Mouse (Mus musculus) lung, embryonic 14.5 days (tissue): ENCODE results near the gene Myof. TPM values are rescaled to one million over a fixed set of nuclear protein-coding genes. Genes with fewer than 3 reads are reported as not detected.

Experiments used
- ATAC-seq: fragments of 200-750 bp; cut with Nextera tagmentation; 2 replicates; pipeline ENCODE4 v1.8.0; 2017; ENCODE audit warnings: mild to moderate bottlenecking, moderate TSS enrichment, moderate library complexity; ENCODE audit not compliant: insufficient read depth
- DNase-seq: peaks from one replicate; pipeline ENCODE4 v3.0.0-alpha.2; 2015
- H3K27ac ChIP-seq: fragments of 300-500 bp; sonication (generic); 2 replicates; pipeline ENCODE4 v1.5.1; 2014; ENCODE audit warnings: low read depth, mild to moderate bottlenecking, moderate library complexity
- H3K27me3 ChIP-seq: fragments of 300-500 bp; sonication (generic); 2 replicates; pipeline ENCODE4 v1.6.1; 2014; ENCODE audit warnings: low read length, control low read depth; ENCODE audit not compliant: insufficient read depth
- H3K36me3 ChIP-seq: fragments of 300-500 bp; sonication (generic); 2 replicates; pipeline ENCODE4 v1.6.1; 2014; ENCODE audit warnings: control low read depth; ENCODE audit not compliant: insufficient read depth
- H3K4me1 ChIP-seq: fragments of 300-500 bp; sonication (generic); 2 replicates; pipeline ENCODE4 v1.6.1; 2014; ENCODE audit warnings: antibody characterized with exemption, control low read depth; ENCODE audit not compliant: insufficient read depth
- H3K4me2 ChIP-seq: fragments of 300-500 bp; sonication (generic); 2 replicates; pipeline ENCODE4 v1.6.1; 2014; ENCODE audit warnings: mild to moderate bottlenecking
- H3K4me3 ChIP-seq: fragments of 300-500 bp; sonication (generic); 2 replicates; pipeline ENCODE4 v1.5.1; 2014; ENCODE audit warnings: low read depth, low read length
- H3K9ac ChIP-seq: fragments of 300-500 bp; sonication (generic); 2 replicates; pipeline ENCODE4 v1.6.1; 2014
- H3K9me3 ChIP-seq: fragments of 300-500 bp; sonication (generic); 2 replicates; pipeline ENCODE4 v1.6.1; 2016; ENCODE audit warnings: low read depth, low read length, control low read depth
- CTCF ChIP-seq: IDR thresholded peaks from 2 replicates; pipeline ENCODE4 v1.5.1; 2016; ENCODE audit warnings: antibody characterized with exemption, low read depth
- WGBS: fragments of 180-500 bp; shearing (Covaris S2); extraction: QIAGEN DNeasy Blood & Tissue Kit; methylation state at CpG from one replicate; pipeline ENCODE4 v1.1.7; 2014; 5-methylcytosine and 5-hydroxymethylcytosine counted together
- polyA plus RNA-seq: library from polyadenylated mRNA; unstranded; fragments of >200 nt; fragmentation: Nextera tagmentation; extraction: Ambion mirVana; gene quantifications from 2 replicates; pipeline ENCODE4 v1.2.1, GENCODE M21; 2014

Myof gene
- polyA plus RNA-seq, result 37.9 and 41.0 TPM in 2 replicates

- Histone ChIP-seq H3K4me1 (peaks cover 14% of the 10 kb centered on the region), H3K9ac (peak within 1 kb of the TSS; percentile 55), H3K9me3 (no peaks in the 10 kb centered on the region), H3K27me3 (no peaks in the 10 kb centered on the region), H3K4me3 (peak within 1 kb of the TSS; percentile 47), H3K4me2 (peak within 1 kb of the TSS; percentile 64), H3K36me3 (no peaks in the 10 kb centered on the region), H3K27ac (peak within 1 kb of the TSS; percentile 82)
- WGBS, result under 1% methylated on average over 28 of the region's 28 CpGs
- TF ChIP-seq CTCF, result peak; percentile 71
- ATAC-seq (peak; percentile 91), DNase-seq (peak; percentile 88)
Measured at GRCm38 (mm10) chr19:38043281-38043981, at the start of gene Myof. Gene Myof, minus strand, starts transcription at chr19:38043577.

GRCm38 (mm10) chr19:38091512-38091985 lies 48.2 kb upstream of the Myof start:
- Histone ChIP-seq H3K27me3 (peaks cover 10% of the 10 kb centered on the region), H3K4me1 (0 out of 2 replicates have a peak, but pooled peaks cover 3% of the 10 kb centered on the region), H3K9me3 (no peaks in the 10 kb centered on the region), H3K4me3 (no peak overlapping the region), H3K36me3 (no peaks in the 10 kb centered on the region), H3K9ac (no peak overlapping the region), H3K27ac (no peak overlapping the region), H3K4me2 (no peak overlapping the region)
- ATAC-seq (peak; percentile 53; the same call in 1 of the 2 replicates), DNase-seq (no peak)
- WGBS, result 42% methylated on average over 4 of the region's 4 CpGs
- no peak for TF ChIP-seq CTCF

GRCm38 (mm10) chr19:38089358-38089757 lies 46.0 kb upstream of the Myof start:
- DNase-seq (no peak), ATAC-seq (no peak)
- H3K36me3 ChIP-seq, result no peaks in the 10 kb centered on the region
- no peak for TF ChIP-seq CTCF
- WGBS, result 68% methylated on average over 8 of the region's 8 CpGs
- no peak overlapping the region for H3K27ac ChIP-seq
- H3K4me1 ChIP-seq, result 0 out of 2 replicates have a peak, but pooled peaks cover 3% of the 10 kb centered on the region
- H3K9ac ChIP-seq, result no peak overlapping the region
- no peaks in the 10 kb centered on the region for H3K27me3 ChIP-seq
- H3K4me2 ChIP-seq, result no peak overlapping the region
- no peak overlapping the region for H3K4me3 ChIP-seq
- no peaks in the 10 kb centered on the region for H3K9me3 ChIP-seq

GRCm38 (mm10) chr19:38086948-38087551 lies 43.7 kb upstream of the Myof start:
- 0 out of 2 replicates have a peak, but pooled peaks cover 3% of the 10 kb centered on the region for H3K4me1 ChIP-seq
- no peak overlapping the region for H3K27ac ChIP-seq
- TF ChIP-seq CTCF, result peak; percentile 76
- no peaks in the 10 kb centered on the region for H3K36me3 ChIP-seq
- ATAC-seq, result peak; percentile 88
- DNase-seq, result peak; percentile 89
- H3K4me3 ChIP-seq, result no peak overlapping the region
- H3K9ac ChIP-seq, result no peak overlapping the region
- no peak overlapping the region for H3K4me2 ChIP-seq
- H3K9me3 ChIP-seq, result no peaks in the 10 kb centered on the region
- WGBS, result 46% methylated on average over 11 of the region's 11 CpGs
- H3K27me3 ChIP-seq, result no peaks in the 10 kb centered on the region

- no peak for DNase-seq
- Histone ChIP-seq H3K27me3 (no peaks in the 10 kb centered on the region), H3K36me3 (no peaks in the 10 kb centered on the region), H3K4me2 (no peak overlapping the region), H3K4me1 (0 out of 2 replicates have a peak, but pooled peaks cover 3% of the 10 kb centered on the region), H3K27ac (no peak overlapping the region), H3K4me3 (no peak overlapping the region), H3K9ac (no peak overlapping the region), H3K9me3 (no peaks in the 10 kb centered on the region)
- no peak for TF ChIP-seq CTCF
- 81% methylated on average over 4 of the region's 4 CpGs for WGBS
- no peak for ATAC-seq
Measured at GRCm38 (mm10) chr19:38085841-38086240, 42.5 kb upstream of the Myof start.

- DNase-seq, result peak; percentile 6
- no peaks in the 10 kb centered on the region for H3K36me3 ChIP-seq
- H3K4me2 ChIP-seq, result no peak overlapping the region
- 0 out of 2 replicates have a peak, but pooled peaks cover 3% of the 10 kb centered on the region for H3K4me1 ChIP-seq
- TF ChIP-seq CTCF, result no peak
- no peak overlapping the region for H3K4me3 ChIP-seq
- no peak for ATAC-seq
- no peaks in the 10 kb centered on the region for H3K27me3 ChIP-seq
- no peak overlapping the region for H3K27ac ChIP-seq
- WGBS, result 39% methylated on average over 5 of the region's 5 CpGs
- H3K9me3 ChIP-seq, result no peaks in the 10 kb centered on the region
- no peak overlapping the region for H3K9ac ChIP-seq
Measured at GRCm38 (mm10) chr19:38082931-38083525, 39.7 kb upstream of the Myof start.

GRCm38 (mm10) chr19:38081361-38081760 lies 38.0 kb upstream of the Myof start:
- H3K27ac ChIP-seq, result no peak overlapping the region

More at GRCm38 (mm10) chr19:38081361-38081760, 38.0 kb upstream of the Myof start:
- no peaks in the 10 kb centered on the region for H3K9me3 ChIP-seq
- H3K4me1 ChIP-seq, result no peaks in the 10 kb centered on the region
- H3K4me3 ChIP-seq, result no peak overlapping the region
- H3K27me3 ChIP-seq, result no peaks in the 10 kb centered on the region
- H3K9ac ChIP-seq, result no peak overlapping the region
- no peak overlapping the region for H3K4me2 ChIP-seq
- DNase-seq (no peak), ATAC-seq (no peak)
- WGBS, result 65% methylated on average over 3 of the region's 3 CpGs
- H3K36me3 ChIP-seq, result no peaks in the 10 kb centered on the region
- no peak for TF ChIP-seq CTCF
